Mouse (Mus musculus) kidney, postnatal 25 days (tissue): Measurements from ENCODE around the gene Ranbp1.
"Not testable (repeated sequence)": the region's sequence is repeated elsewhere in the genome, so short reads cannot be mapped to it uniquely, and the experiment has no call there.

Experiments
- DNase-seq, 2 experiments: peaks; one replicate each; pipeline ENCODE4 v3.0.0; 2021; ENCODE audit warnings: mixed read lengths in 2 of 2

The Ranbp1 gene

DNA sequence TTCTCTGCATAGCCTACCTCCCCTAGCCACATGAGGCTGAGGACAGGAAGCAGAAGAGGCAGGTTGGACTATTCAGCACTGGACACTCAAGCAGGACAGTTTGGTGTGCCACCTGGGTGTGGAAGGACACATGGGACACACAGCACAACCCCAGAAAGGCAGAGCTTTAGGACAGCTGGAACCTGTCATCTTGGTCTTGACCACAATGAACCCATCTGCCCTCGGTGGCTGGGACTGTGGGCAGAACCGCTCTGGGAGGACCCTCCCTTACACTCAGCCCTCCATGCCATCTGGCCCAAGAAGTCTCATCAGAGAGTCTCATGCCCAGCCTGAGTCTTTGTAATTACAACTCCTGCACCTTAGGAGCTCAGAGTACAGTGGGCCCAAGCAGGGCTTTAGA, 48.5 kb downstream of the Ranbp1 start:
- no peak for DNase-seq

- DNase-seq, result no peak
Measured at GRCm38 (mm10) chr16:18198365-18199098, 50.0 kb downstream of the Ranbp1 start.

DNA sequence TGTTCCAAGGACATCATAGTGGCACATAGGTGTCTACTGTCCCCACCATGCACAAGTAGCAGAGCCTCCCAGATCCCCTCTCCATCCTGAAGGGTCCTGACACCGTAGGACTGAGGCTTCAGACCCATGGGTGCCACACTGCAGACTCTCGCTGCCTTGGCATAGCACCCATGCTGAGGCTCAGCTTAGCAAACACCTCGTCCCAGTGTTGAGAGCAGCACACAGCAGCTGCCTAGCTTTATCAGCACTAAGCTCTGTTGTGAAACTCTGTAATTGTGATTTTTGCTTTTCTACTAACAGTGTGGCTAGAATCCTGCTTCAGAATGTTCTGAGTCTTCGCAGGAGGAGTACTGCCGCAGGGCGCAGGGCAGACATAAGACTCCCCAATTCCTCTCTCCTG, 50.7 kb downstream of the Ranbp1 start:
- DNase-seq, result no peak

GRCm38 (mm10) chr16:18195561-18195960, 53.0 kb downstream of the Ranbp1 start:
- not testable (repeated sequence) for DNase-seq

- peak in 1 of 2 experiments; percentile 9 for DNase-seq
Measured at GRCm38 (mm10) chr16:18195068-18195467, 53.5 kb downstream of the Ranbp1 start.

DNA sequence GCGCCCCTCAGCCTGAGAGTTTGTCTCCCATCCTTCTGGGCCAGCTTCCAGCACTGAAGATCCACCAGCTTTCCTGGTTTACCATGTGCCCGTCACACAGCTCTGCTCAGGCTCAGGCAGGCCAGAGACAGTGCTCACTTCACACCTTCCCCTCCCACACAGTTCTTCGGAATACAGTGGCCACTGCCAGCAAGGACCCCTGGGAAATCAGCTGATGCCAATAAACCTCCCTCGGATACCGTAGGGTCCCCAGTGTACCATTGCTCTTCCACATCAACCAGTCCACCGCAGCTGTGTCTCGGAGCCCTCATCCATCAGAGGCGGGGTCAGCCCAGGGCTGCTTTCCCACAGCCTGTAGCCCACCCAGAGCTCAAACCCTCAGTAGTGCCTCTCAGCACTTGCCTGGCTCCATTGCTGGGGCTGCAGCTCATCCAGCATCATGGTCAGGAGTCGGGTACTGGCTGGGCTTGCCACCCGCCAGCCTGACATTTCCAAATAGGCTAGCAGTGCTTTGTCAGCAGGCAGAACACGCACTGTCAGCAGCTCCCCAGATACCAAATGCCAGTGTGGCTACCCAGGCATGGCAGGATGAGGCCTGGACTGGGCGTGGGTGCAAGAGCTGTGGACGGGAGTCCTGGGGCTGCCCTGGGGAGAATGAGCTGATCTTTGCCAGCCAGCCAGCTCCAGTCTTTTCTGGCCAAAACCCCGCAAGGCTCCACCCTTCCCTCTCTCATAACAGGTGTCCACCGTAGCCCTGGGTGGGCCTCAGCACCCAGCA, 54.1 kb downstream of the Ranbp1 start:
- DNase-seq, result peak; percentile 63 to 86

- no peak for DNase-seq
Measured at GRCm38 (mm10) chr16:18191006-18191405, 57.5 kb downstream of the Ranbp1 start.
